Mouse (Mus musculus): Measurements from ENCODE around the gene Clcn6. TPM values are rescaled to one million over a fixed set of nuclear protein-coding genes. Genes with fewer than 3 reads are reported as not detected.
"Not testable (repeated sequence)": the region's sequence is repeated elsewhere in the genome, so short reads cannot be mapped to it uniquely, and the experiment has no call there.

Clcn6 gene
- polyA plus RNA-seq, 1 experiment = 45.0 TPM

- Histone ChIP-seq H3K4me1 (ENCODE audit: control insufficient read depth, insufficient read depth, low read length) (no peaks in the 10 kb centered on the region), H3K27ac (ENCODE audit: insufficient read depth, low read length) (no peak overlapping the region), H3K4me3 (ENCODE audit: insufficient read depth, low read length) (no peak overlapping the region)
- no peak for TF ChIP-seq CTCF (IDR thresholded peaks at IDR 0.05; ENCODE audit: extremely low read depth, insufficient read depth, low read length)
- TF ChIP-seq POLR2A (IDR thresholded peaks at IDR 0.05; ENCODE audit: extremely low read depth, insufficient read depth, low read length) = no peak
These were observed 17.6 kb upstream of the Clcn6 start for GRCm38 (mm10) chr4:148056246-148056645.

GRCm38 (mm10) chr4:148054961-148055695 is 16.5 kb upstream of the Clcn6 start:
- no peak overlapping the region for H3K27ac ChIP-seq (ENCODE audit: insufficient read depth, low read length)

GRCm38 (mm10) chr4:148053417-148053920 is 14.8 kb upstream of the Clcn6 start:
- H3K27ac ChIP-seq (ENCODE audit: insufficient read depth, low read length) = 0 out of 2 replicates have a peak overlapping the region, but pooled peaks have one; percentile 1
- no peaks in the 10 kb centered on the region for H3K4me1 ChIP-seq (ENCODE audit: control insufficient read depth, insufficient read depth, low read length)
- no peak overlapping the region for H3K4me3 ChIP-seq (ENCODE audit: insufficient read depth, low read length)
- TF ChIP-seq CTCF (IDR thresholded peaks at IDR 0.05; ENCODE audit: extremely low read depth, insufficient read depth, low read length) (no peak), POLR2A (IDR thresholded peaks at IDR 0.05; ENCODE audit: extremely low read depth, insufficient read depth, low read length) (no peak)

More at GRCm38 (mm10) chr4:148054961-148055695, 16.5 kb upstream of the Clcn6 start:
- Histone ChIP-seq H3K4me1 (ENCODE audit: control insufficient read depth, insufficient read depth, low read length) (no peaks in the 10 kb centered on the region), H3K4me3 (ENCODE audit: insufficient read depth, low read length) (no peak overlapping the region)
- no peak for TF ChIP-seq CTCF (IDR thresholded peaks at IDR 0.05; ENCODE audit: extremely low read depth, insufficient read depth, low read length)
- TF ChIP-seq POLR2A (IDR thresholded peaks at IDR 0.05; ENCODE audit: extremely low read depth, insufficient read depth, low read length) = no peak

- H3K27ac ChIP-seq (ENCODE audit: insufficient read depth, low read length) = 0 out of 2 replicates have a peak overlapping the region, but pooled peaks have one; percentile 1
- H3K4me1 ChIP-seq (ENCODE audit: control insufficient read depth, insufficient read depth, low read length) = no peaks in the 10 kb centered on the region
- H3K4me3 ChIP-seq (ENCODE audit: insufficient read depth, low read length) = no peak overlapping the region
- TF ChIP-seq CTCF (IDR thresholded peaks at IDR 0.05; ENCODE audit: extremely low read depth, insufficient read depth, low read length) (no peak), POLR2A (IDR thresholded peaks at IDR 0.05; ENCODE audit: extremely low read depth, insufficient read depth, low read length) (no peak)
These were observed 14.4 kb upstream of the Clcn6 start for GRCm38 (mm10) chr4:148052976-148053375.

GRCm38 (mm10) chr4:148051886-148052285 is 13.3 kb upstream of the Clcn6 start:
- no peaks in the 10 kb centered on the region for H3K4me1 ChIP-seq (ENCODE audit: control insufficient read depth, insufficient read depth, low read length)
- H3K4me3 ChIP-seq (ENCODE audit: insufficient read depth, low read length) = no peak overlapping the region
- no peak for TF ChIP-seq POLR2A (IDR thresholded peaks at IDR 0.05; ENCODE audit: extremely low read depth, insufficient read depth, low read length)
- no peak for TF ChIP-seq CTCF (IDR thresholded peaks at IDR 0.05; ENCODE audit: extremely low read depth, insufficient read depth, low read length)
- H3K27ac ChIP-seq (ENCODE audit: insufficient read depth, low read length) = no peak overlapping the region

GRCm38 (mm10) chr4:148051046-148051776 is 12.6 kb upstream of the Clcn6 start:
- no peak overlapping the region for H3K4me3 ChIP-seq (ENCODE audit: insufficient read depth, low read length)
- no peak overlapping the region for H3K27ac ChIP-seq (ENCODE audit: insufficient read depth, low read length)
- no peaks in the 10 kb centered on the region for H3K4me1 ChIP-seq (ENCODE audit: control insufficient read depth, insufficient read depth, low read length)
- TF ChIP-seq CTCF (IDR thresholded peaks at IDR 0.05; ENCODE audit: extremely low read depth, insufficient read depth, low read length) (no peak), POLR2A (IDR thresholded peaks at IDR 0.05; ENCODE audit: extremely low read depth, insufficient read depth, low read length) (no peak)

GRCm38 (mm10) chr4:148050396-148050914 is 11.8 kb upstream of the Clcn6 start:
- H3K4me3 ChIP-seq (ENCODE audit: insufficient read depth, low read length); H3K4me1 ChIP-seq (ENCODE audit: control insufficient read depth, insufficient read depth, low read length); H3K27ac ChIP-seq (ENCODE audit: insufficient read depth, low read length): not testable (repeated sequence)

- Histone ChIP-seq H3K4me1 (ENCODE audit: control insufficient read depth, insufficient read depth, low read length) (0 out of 2 replicates have a peak, but pooled peaks cover 2% of the 10 kb centered on the region), H3K4me3 (ENCODE audit: insufficient read depth, low read length) (no peak overlapping the region), H3K27ac (ENCODE audit: insufficient read depth, low read length) (no peak overlapping the region)
- TF ChIP-seq POLR2A (IDR thresholded peaks at IDR 0.05; ENCODE audit: extremely low read depth, insufficient read depth, low read length) (no peak), CTCF (IDR thresholded peaks at IDR 0.05; ENCODE audit: extremely low read depth, insufficient read depth, low read length) (no peak)
These were observed 7.9 kb upstream of the Clcn6 start for GRCm38 (mm10) chr4:148046450-148047031.

- Histone ChIP-seq H3K27ac (ENCODE audit: insufficient read depth, low read length) (no peak overlapping the region), H3K4me1 (ENCODE audit: control insufficient read depth, insufficient read depth, low read length) (peaks cover 8% of the 10 kb centered on the region), H3K4me3 (ENCODE audit: insufficient read depth, low read length) (no peak overlapping the region)
- TF ChIP-seq CTCF (IDR thresholded peaks at IDR 0.05; ENCODE audit: extremely low read depth, insufficient read depth, low read length) = no peak
- no peak for TF ChIP-seq POLR2A (IDR thresholded peaks at IDR 0.05; ENCODE audit: extremely low read depth, insufficient read depth, low read length)
These were observed 5.5 kb upstream of the Clcn6 start for GRCm38 (mm10) chr4:148044113-148044512.

- not testable (repeated sequence) for H3K4me1 ChIP-seq (ENCODE audit: control insufficient read depth, insufficient read depth, low read length); H3K4me3 ChIP-seq (ENCODE audit: insufficient read depth, low read length); H3K27ac ChIP-seq (ENCODE audit: insufficient read depth, low read length)
These were observed 4.7 kb upstream of the Clcn6 start for GRCm38 (mm10) chr4:148043327-148043726.

Data from cortical plate, adult 2 months (tissue).